Mouse (Mus musculus): Measurements from ENCODE around the gene Clybl.

DNA sequence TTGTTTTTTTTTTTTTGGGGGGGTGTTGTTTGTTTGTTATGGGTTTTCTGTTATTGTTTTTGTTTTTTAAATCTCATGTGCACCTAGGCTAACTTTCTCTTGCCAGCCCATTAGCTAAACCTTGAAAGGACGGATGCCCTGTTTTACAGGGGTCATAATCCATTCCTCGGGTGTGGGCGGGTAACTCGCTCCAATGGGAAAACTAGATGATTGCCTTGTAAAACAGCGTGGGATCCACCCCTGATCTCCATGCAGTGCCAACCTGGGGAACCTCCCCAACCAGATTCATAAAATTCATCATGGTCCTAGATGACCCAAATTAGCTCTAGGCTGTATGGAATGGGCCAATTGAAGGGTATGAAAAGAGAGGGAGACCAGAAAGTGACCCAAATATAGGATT, 218.4 kb downstream of the Clybl start:
- TF ChIP-seq CTCF (IDR thresholded peaks at IDR 0.05; ENCODE audit: borderline replicate concordance, extremely low read depth, insufficient read depth, insufficient read length) (no peak), POLR2A (IDR thresholded peaks at IDR 0.05; ENCODE audit: borderline replicate concordance, extremely low read depth, insufficient read depth, insufficient read length, poor library complexity, severe bottlenecking) (no peak)

All from brain, embryonic 14.5 days (tissue).